Mouse (Mus musculus) CH12.LX (cell line): ENCODE results near the gene Tyk2. TPM values are rescaled to one million over a fixed set of nuclear protein-coding genes. Genes with fewer than 3 reads are reported as not detected.

Experiments
- DNase-seq: peaks from one replicate; pipeline ENCODE4 v3.0.0-alpha.2; 2013; ENCODE audit errors: extremely low read depth
- H3K27ac ChIP-seq: 2 replicates; pipeline ENCODE4 v1.5.1; 2012; ENCODE audit warnings: low read depth, mild to moderate bottlenecking, control low read depth, moderate library complexity; ENCODE audit not compliant: insufficient read depth
- H3K27me3 ChIP-seq: replicated peaks from 2 replicates; pipeline ENCODE3; 2012; ENCODE audit warnings: inconsistent platforms
- H3K36me3 ChIP-seq, 2 experiments: replicated peaks in 1 of 2; 2 replicates each; pipeline versions ENCODE3 to v1.6.1; 2012; ENCODE audit warnings: inconsistent platforms in 1 of 2, low read length in 1 of 2, mild to moderate bottlenecking in 1 of 2, mixed read lengths in 1 of 2, moderate library complexity in 1 of 2; ENCODE audit not compliant: control insufficient read depth in 1 of 2, insufficient read depth in 1 of 2
- H3K4me1 ChIP-seq, 2 experiments: 2 replicates each; pipeline ENCODE4 v1.6.1; 2012; ENCODE audit warnings: inconsistent platforms in 1 of 2, moderate library complexity in 1 of 2; ENCODE audit not compliant: insufficient read depth in 2 of 2, control insufficient read depth in 1 of 2
- H3K4me2 ChIP-seq: 2 replicates; pipeline ENCODE4 v1.6.1; 2012; ENCODE audit warnings: low read depth, mild to moderate bottlenecking, control low read depth; ENCODE audit not compliant: poor library complexity, insufficient read depth, severe bottlenecking
- H3K4me3 ChIP-seq, 3 experiments: fragments of 150-350 bp in 1 of 3; sonication (generic) in 1 of 3; replicated peaks in 1 of 3; 2 replicates each; pipeline versions ENCODE3 to v1.5.1; 2011 to 2012; ENCODE audit warnings: low read depth in 2 of 3, low read length in 2 of 3, mild to moderate bottlenecking in 2 of 3, moderate library complexity in 2 of 3, control low read depth in 1 of 3, improper control_type of control experiment in 1 of 3, inconsistent platforms in 1 of 3, mixed read lengths in 1 of 3; ENCODE audit not compliant: poor library complexity in 1 of 3
- H3K79me2 ChIP-seq: replicated peaks from 2 replicates; pipeline ENCODE4 v1.6.1; 2012; ENCODE audit warnings: mild to moderate bottlenecking, moderate library complexity; ENCODE audit not compliant: control insufficient read depth, poor library complexity, insufficient read depth, severe bottlenecking; ENCODE audit errors: extremely low read depth
- H3K9ac ChIP-seq: 2 replicates; pipeline ENCODE4 v1.6.1; 2012; ENCODE audit warnings: low read depth, mild to moderate bottlenecking, control low read depth, moderate library complexity; ENCODE audit not compliant: insufficient read depth
- H3K9me3 ChIP-seq: replicated peaks from 2 replicates; pipeline ENCODE3; 2012; ENCODE audit warnings: low read length, inconsistent platforms, mixed read lengths
- BHLHE40 ChIP-seq: IDR thresholded peaks from 2 replicates; pipeline ENCODE4 v1.6.1; 2011; ENCODE audit warnings: mild to moderate bottlenecking, low read depth, low read length, improper control_type of control experiment
- CHD2 ChIP-seq: IDR thresholded peaks from 2 replicates; pipeline ENCODE4 v1.6.1; 2011; ENCODE audit warnings: low read length, improper control_type of control experiment
- E2F4 ChIP-seq: IDR thresholded peaks from 2 replicates; pipeline ENCODE4 v1.6.1; 2011; ENCODE audit warnings: low read depth, low read length, improper control_type of control experiment; ENCODE audit not compliant: insufficient replicate concordance
- ELF1 ChIP-seq: IDR thresholded peaks from 2 replicates; pipeline ENCODE4 v1.6.1; 2014; ENCODE audit warnings: low read depth, mild to moderate bottlenecking, inconsistent platforms, low read length, improper control_type of control experiment
- GABPA ChIP-seq: IDR thresholded peaks from 2 replicates; pipeline ENCODE4 v1.6.1; 2012; ENCODE audit warnings: low read depth, low read length, improper control_type of control experiment, inconsistent platforms; ENCODE audit not compliant: insufficient replicate concordance
- HCFC1 ChIP-seq: IDR thresholded peaks from 2 replicates; pipeline ENCODE4 v1.6.1; 2012; ENCODE audit warnings: low read depth, mild to moderate bottlenecking, inconsistent platforms, low read length, improper control_type of control experiment
- IRF4 ChIP-seq: IDR thresholded peaks from 2 replicates; pipeline ENCODE4 v1.6.1; 2014; ENCODE audit warnings: low read depth, mild to moderate bottlenecking, inconsistent platforms, low read length, improper control_type of control experiment
- JUN ChIP-seq: IDR thresholded peaks from 2 replicates; pipeline ENCODE4 v1.6.1; 2011; ENCODE audit warnings: low read depth, mild to moderate bottlenecking, low read length, improper control_type of control experiment, moderate library complexity; ENCODE audit not compliant: insufficient read depth
- MAFK ChIP-seq: IDR thresholded peaks from 2 replicates; pipeline ENCODE4 v1.6.1; 2011; ENCODE audit warnings: low read length, improper control_type of control experiment; ENCODE audit not compliant: insufficient replicate concordance
- MAX ChIP-seq: IDR thresholded peaks from 2 replicates; pipeline ENCODE4 v1.6.1; 2011; ENCODE audit warnings: low read length, improper control_type of control experiment
- MAZ ChIP-seq: IDR thresholded peaks from 2 replicates; pipeline ENCODE4 v1.6.1; 2012; ENCODE audit warnings: low read depth, mild to moderate bottlenecking, inconsistent platforms, low read length, improper control_type of control experiment, moderate library complexity
- MXI1 ChIP-seq: IDR thresholded peaks from 2 replicates; pipeline ENCODE4 v1.6.1; 2011; ENCODE audit warnings: mild to moderate bottlenecking, low read depth, low read length, improper control_type of control experiment
- MYC ChIP-seq: IDR thresholded peaks from 2 replicates; pipeline ENCODE4 v1.6.1; 2011; ENCODE audit warnings: low read depth, mild to moderate bottlenecking, improper control_type of control experiment, low read length
- NELFE ChIP-seq: IDR thresholded peaks from 2 replicates; pipeline ENCODE4 v1.6.1; 2011; ENCODE audit warnings: low read depth, low read length, improper control_type of control experiment
- PAX5 ChIP-seq: IDR thresholded peaks from 2 replicates; pipeline ENCODE4 v1.6.1; 2012; ENCODE audit warnings: low read length, inconsistent platforms, mixed read lengths
- POLR2A ChIP-seq: IDR thresholded peaks from 2 replicates; pipeline ENCODE4 v1.6.1; 2011; ENCODE audit warnings: low read depth, mild to moderate bottlenecking, improper control_type of control experiment, low read length
- POLR2AphosphoS2 ChIP-seq: IDR thresholded peaks from 2 replicates; pipeline ENCODE4 v1.6.1; 2011; ENCODE audit warnings: low read depth, low read length, improper control_type of control experiment
- RAD21 ChIP-seq: IDR thresholded peaks from 2 replicates; pipeline ENCODE4 v1.6.1; 2011; ENCODE audit warnings: low read depth, mild to moderate bottlenecking, low read length, improper control_type of control experiment, moderate library complexity
- SIN3A ChIP-seq: IDR thresholded peaks from 2 replicates; pipeline ENCODE4 v1.6.1; 2012; ENCODE audit warnings: low read length, improper control_type of control experiment, inconsistent platforms
- SMC3 ChIP-seq: IDR thresholded peaks from 2 replicates; pipeline ENCODE4 v1.6.1; 2011; ENCODE audit warnings: low read depth, low read length, improper control_type of control experiment
- TBP ChIP-seq: conservative IDR thresholded peaks from 2 replicates; pipeline ENCODE4 v1.6.1; 2011; ENCODE audit warnings: low read depth, low read length, improper control_type of control experiment
- TCF12 ChIP-seq: IDR thresholded peaks from 2 replicates; pipeline ENCODE4 v1.6.1; 2014; ENCODE audit warnings: low read depth, mild to moderate bottlenecking, inconsistent platforms, low read length, improper control_type of control experiment
- USF1 ChIP-seq: IDR thresholded peaks from 2 replicates; pipeline ENCODE4 v1.6.1; 2014; ENCODE audit warnings: low read depth, mild to moderate bottlenecking, inconsistent platforms, low read length, improper control_type of control experiment
- ZC3H11A ChIP-seq: IDR thresholded peaks from 2 replicates; pipeline ENCODE4 v1.6.1; 2012; ENCODE audit warnings: low read depth, mild to moderate bottlenecking, inconsistent platforms, low read length, improper control_type of control experiment
- dilution Hi-C: fragments of 300-500 bp; cut with MboI; formaldehyde crosslinking; loops from 2 replicates; pipeline ENCODE4 v1.14.3; 2020; ENCODE audit warnings: low sequenced_read_pairs; ENCODE audit not compliant: extremely low pct_unique_long_range_greater_than_20kb, extremely low pct_ligation_motif_present
- in situ Hi-C: fragments of 300-500 bp; cut with MboI; formaldehyde crosslinking; loops from 3 replicates; pipeline ENCODE4 v1.14.3; 2019; ENCODE audit warnings: low sequenced_read_pairs, low pct_ligation_motif_present, low pct_unique_long_range_greater_than_20kb, mixed read lengths
- polyA plus RNA-seq: library from polyadenylated mRNA; unstranded; fragments of >175 nt; gene quantifications from 2 replicates; pipeline ENCODE4 v1.2.1, GENCODE M21; 2012; ENCODE audit warnings: low read depth; ENCODE audit not compliant: insufficient read length
- total RNA-seq, 2 experiments: library from RNA; depleted of rRNA; stranded (reverse); fragments of 300-350 nt in 1 of 2; fragments of >200 nt in 1 of 2; gene quantifications; 2 replicates each; pipeline ENCODE4 v1.2.3; 2012 to 2014

Tyk2 gene
- total and polyA plus RNA-seq, 3 experiments: 40.6 to 80.0 (median 49.6) TPM

GRCm38 (mm10) chr9:21148427-21148826 is 17.4 kb upstream of the Tyk2 start:
- Histone ChIP-seq H3K4me3 (peak overlapping the region; percentile 83 to 100 (median 89)), H3K79me2 (peaks cover 60% of the 10 kb centered on the region), H3K4me2 (peak overlapping the region; percentile 73), H3K4me1 (peaks cover 9 to 50% of the 10 kb centered on the region in 2 experiments; a peak in 3 of 4 replicates), H3K27ac (peak overlapping the region; percentile 30), H3K9me3 (no peaks in the 10 kb centered on the region), H3K27me3 (no peaks in the 10 kb centered on the region), H3K9ac (peak overlapping the region; percentile 82), H3K36me3 (peaks cover 18 to 48% of the 10 kb centered on the region in 2 experiments)
- dilution Hi-C loops (no loop called here), in situ Hi-C loops (loop anchor here (10.0 kb wide), 2 partner anchors 134 to 264 kb away; partner anchors contain the start of genes Icam1 and Ppan)
- no peak for DNase-seq
- no peak for TF ChIP-seq MYC
- TF ChIP-seq ZC3H11A: no peak
- TF ChIP-seq SIN3A: 0 out of 2 replicates have a peak, but pooled peaks have one; percentile 24
- TF ChIP-seq ELF1: 0 out of 2 replicates have a peak, but pooled peaks have one; percentile 9
- TF ChIP-seq GABPA: no peak
- peak; percentile 49 for TF ChIP-seq HCFC1
- peak; percentile 71 for TF ChIP-seq MXI1
- no peak for TF ChIP-seq RAD21

DNA sequence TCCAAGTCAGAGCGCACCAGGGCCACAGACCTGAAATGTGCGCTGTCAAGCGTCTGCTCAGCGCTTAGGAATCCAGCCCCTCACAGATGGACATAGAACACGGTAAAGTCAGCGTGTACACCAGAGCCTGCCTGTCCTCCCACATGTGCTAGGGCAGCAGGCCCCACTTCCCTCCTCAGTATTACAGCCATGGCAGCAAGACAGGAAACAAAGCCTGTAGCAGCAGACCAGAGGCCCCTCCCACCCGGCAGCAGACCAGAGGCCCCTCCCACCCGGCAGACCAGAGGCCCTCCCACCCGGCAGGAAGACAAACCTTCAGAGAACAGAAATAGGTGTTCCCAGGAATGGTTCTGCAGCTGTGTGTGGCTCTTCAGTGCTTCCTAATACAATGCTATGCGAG is 15.7 kb upstream of the Tyk2 start:
- peak overlapping the region; percentile 73 for H3K4me2 ChIP-seq
- H3K27me3 ChIP-seq: no peaks in the 10 kb centered on the region
- peak overlapping the region; percentile 50 to 62 (median 55) for H3K4me3 ChIP-seq
- DNase-seq: peak; percentile 83
- peak overlapping the region; percentile 14; the same call in 1 of the 2 replicates for H3K9ac ChIP-seq
- H3K79me2 ChIP-seq: peaks cover 64% of the 10 kb centered on the region
- dilution Hi-C loops: no loop called here
- 0 out of 2 replicates have a peak, but pooled peaks have one; percentile 9 for TF ChIP-seq BHLHE40
- peak; percentile 93 for TF ChIP-seq MXI1
- TF ChIP-seq MAFK: no peak
- peak; percentile 47; the same call in 1 of the 2 replicates for TF ChIP-seq HCFC1
- TF ChIP-seq RAD21: no peak
- no peak for TF ChIP-seq GABPA
- TF ChIP-seq SMC3: 0 out of 2 replicates have a peak, but pooled peaks have one; percentile 4
- peak; percentile 81 for TF ChIP-seq MAX
- TF ChIP-seq SIN3A: peak; percentile 85
- 0 out of 2 replicates have a peak, but pooled peaks have one; percentile 15 for TF ChIP-seq TCF12
- TF ChIP-seq ELF1: peak; percentile 68
- TF ChIP-seq USF1: no peak
- TF ChIP-seq PAX5: no peak
- TF ChIP-seq ZC3H11A: no peak
- TF ChIP-seq POLR2A: peak; percentile 62; the same call in 1 of the 2 replicates
- TF ChIP-seq JUN: no peak
- TF ChIP-seq CHD2: no peak
- 0 out of 2 replicates have a peak, but pooled peaks have one; percentile 35 for TF ChIP-seq POLR2AphosphoS2
- peak; percentile 86; the same call in 1 of the 2 replicates for TF ChIP-seq MYC
- TF ChIP-seq IRF4: 0 out of 2 replicates have a peak, but pooled peaks have one; percentile 21
- TF ChIP-seq NELFE: peak; percentile 33; the same call in 1 of the 2 replicates
- no peak for TF ChIP-seq E2F4
- TF ChIP-seq TBP: no peak
- TF ChIP-seq MAZ: peak; percentile 67; the same call in 1 of the 2 replicates
- TF ChIP-seq, all 38 proteins: peak for 14
- no peaks in the 10 kb centered on the region for H3K9me3 ChIP-seq
- H3K36me3 ChIP-seq: peaks cover 35 to 65% of the 10 kb centered on the region in 2 experiments
- H3K4me1 ChIP-seq: peaks cover 9 to 37% of the 10 kb centered on the region in 2 experiments; a peak in 3 of 4 replicates
- 0 out of 2 replicates have a peak overlapping the region, but pooled peaks have one; percentile 3 for H3K27ac ChIP-seq
- in situ Hi-C loops: loop anchor here (10.0 kb wide), 2 partner anchors 132 to 262 kb away; partner anchors contain the start of genes Icam1 and Ppan
